23 mouse cellular contexts compared by ENCODE assay signal in the genomic region with DNA sequence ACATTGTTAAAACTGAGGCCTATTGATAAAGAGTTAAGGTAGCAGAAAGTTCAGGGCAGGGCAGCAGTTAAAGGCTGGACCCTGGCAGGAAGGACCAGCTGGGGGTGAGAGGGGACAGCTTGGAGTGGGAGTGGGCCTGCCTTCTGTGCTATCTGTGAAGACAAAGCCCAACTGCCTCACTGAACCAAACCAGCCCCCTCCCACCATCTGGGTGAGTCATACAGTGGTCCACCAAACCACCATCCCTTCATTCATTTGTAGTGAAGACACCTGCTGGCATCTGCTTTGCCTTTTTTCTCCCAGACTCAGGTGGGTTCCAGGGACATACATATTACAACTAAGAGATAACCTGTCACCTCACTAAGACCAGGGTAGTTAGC. TPM values are rescaled to one million over a fixed set of nuclear protein-coding genes. Genes with fewer than 3 reads are reported as not detected.
DNase-seq lines count a peak whose midpoint lies in the region; ATAC-seq and TF ChIP-seq lines count a peak whose summit lies in the region.
"Had no signal": no experiment of that assay in that cellular context is flagged by ENCODE, and none has a peak within 500 bp of the region (broad histone marks: within the 10 kb centered on the region; RNA-seq: fewer than 3 reads in every experiment).

No protein-coding gene starts in this region.

- ATAC-seq in heart, embryonic 15.5 days (replicated peaks; ENCODE audit: insufficient number of reproducible peaks, insufficient read depth, low FRiP score, low read depth): no peak
- no peak for ATAC-seq in liver, embryonic 15.5 days (ENCODE audit: insufficient read depth)
- no peak for ATAC-seq in liver, postnatal 0 days
- ATAC-seq: forebrain, embryonic 15.5 days; lung, postnatal 0 days had no signal

- peak overlapping the region; percentile 99 for H3K27ac ChIP-seq in heart, embryonic 10.5 days
- H3K27ac ChIP-seq in heart, embryonic 15.5 days: peak overlapping the region; percentile 97
- 0 out of 2 replicates have a peak overlapping the region, but pooled peaks have one; percentile 97 for H3K27ac ChIP-seq in liver, embryonic 15.5 days (replicated peaks)
- H3K27ac ChIP-seq in liver, postnatal 0 days (ENCODE audit: low read depth): no peak overlapping the region
- H3K27ac ChIP-seq: embryonic facial prominence, embryonic 13.5 days; forebrain, embryonic 15.5 days; hindbrain, embryonic 14.5 days; layer of hippocampus, adult 2 months; limb, embryonic 13.5 days had no signal

- H3K9ac ChIP-seq in heart, embryonic 15.5 days: no peak overlapping the region
- no peak overlapping the region for H3K9ac ChIP-seq in liver, embryonic 15.5 days
- no peak overlapping the region for H3K9ac ChIP-seq in liver, postnatal 0 days (replicated peaks)
- H3K9ac ChIP-seq: embryonic facial prominence, embryonic 13.5 days; forebrain, embryonic 15.5 days; hindbrain, embryonic 14.5 days; limb, embryonic 13.5 days had no signal

- no peaks in the 10 kb centered on the region for H3K27me3 ChIP-seq in heart, embryonic 10.5 days (ENCODE audit: insufficient read depth, poor library complexity, severe bottlenecking)
- no peaks in the 10 kb centered on the region for H3K27me3 ChIP-seq in heart, embryonic 15.5 days
- H3K27me3 ChIP-seq in liver, embryonic 15.5 days: no peaks in the 10 kb centered on the region
- H3K27me3 ChIP-seq in liver, postnatal 0 days (ENCODE audit: insufficient read depth, low read length): no peaks in the 10 kb centered on the region
- H3K27me3 ChIP-seq: embryonic facial prominence, embryonic 13.5 days; forebrain, embryonic 15.5 days; limb, embryonic 13.5 days had no signal

- peaks cover 39% of the 10 kb centered on the region for H3K4me1 ChIP-seq in heart, embryonic 10.5 days
- H3K4me1 ChIP-seq in heart, embryonic 15.5 days (replicated peaks): peaks cover 37% of the 10 kb centered on the region
- peaks cover 42% of the 10 kb centered on the region for H3K4me1 ChIP-seq in liver, embryonic 15.5 days (replicated peaks)
- H3K4me1 ChIP-seq in liver, postnatal 0 days (ENCODE audit: insufficient read depth): peaks cover 34% of the 10 kb centered on the region

- TF ChIP-seq EP300 in liver, postnatal 0 days (IDR thresholded peaks at IDR 0.05; ENCODE audit: low read depth): no peak

- no peak for TF ChIP-seq CTCF in liver, postnatal 0 days (IDR thresholded peaks at IDR 0.05; ENCODE audit: low read depth)

- H3K4me2 ChIP-seq in heart, embryonic 15.5 days: 0 out of 2 replicates have a peak overlapping the region, but pooled peaks have one; percentile 1
- peak overlapping the region; percentile 73; the same call in 1 of the 2 replicates for H3K4me2 ChIP-seq in liver, embryonic 15.5 days
- H3K4me2 ChIP-seq in liver, postnatal 0 days (ENCODE audit: low read depth, low read length): no peak overlapping the region
- H3K4me2 ChIP-seq: embryonic facial prominence, embryonic 13.5 days; forebrain, embryonic 15.5 days; hindbrain, embryonic 14.5 days; limb, embryonic 13.5 days had no signal

- H3K36me3 ChIP-seq in heart, embryonic 10.5 days: 0 out of 2 replicates have a peak, but pooled peaks cover 2% of the 10 kb centered on the region
- no peaks in the 10 kb centered on the region for H3K36me3 ChIP-seq in heart, embryonic 15.5 days
- no peaks in the 10 kb centered on the region for H3K36me3 ChIP-seq in liver, embryonic 15.5 days (replicated peaks)
- H3K36me3 ChIP-seq in liver, postnatal 0 days (replicated peaks; ENCODE audit: insufficient read depth, low read length): no peaks in the 10 kb centered on the region
- H3K36me3 ChIP-seq: forebrain, embryonic 15.5 days had no signal

- DNase-seq in heart, embryonic 10.5 days (ENCODE audit: low spot score): no peak
- no peak for DNase-seq in heart, adult 11 months
- no peak for DNase-seq in heart, adult 8-10 months (ENCODE audit: low spot score)
- no peak for DNase-seq in liver, postnatal 0 days
- no peak for DNase-seq in lung, adult 18-20 months
- DNase-seq: adrenal gland, postnatal 25 days; B cell, adult 2 months; cerebellum, adult 8-10 months; kidney, adult 2 months; kidney, postnatal 36 days; lung, postnatal 4 days; midbrain, embryonic 14.5 days; thymus, adult 2 months; thymus, postnatal 4 days had no signal

- no peaks in the 10 kb centered on the region for H3K9me3 ChIP-seq in heart, embryonic 10.5 days
- no peaks in the 10 kb centered on the region for H3K9me3 ChIP-seq in heart, embryonic 15.5 days (replicated peaks)
- H3K9me3 ChIP-seq in liver, embryonic 15.5 days (replicated peaks): no peaks in the 10 kb centered on the region
- no peaks in the 10 kb centered on the region for H3K9me3 ChIP-seq in liver, postnatal 0 days (ENCODE audit: low read length)
- H3K9me3 ChIP-seq: embryonic facial prominence, embryonic 13.5 days; forebrain, embryonic 10.5 days; forebrain, embryonic 15.5 days; limb, embryonic 13.5 days had no signal

- H3K4me3 ChIP-seq in heart, embryonic 10.5 days: no peak overlapping the region
- H3K4me3 ChIP-seq in heart, embryonic 15.5 days: no peak overlapping the region
- H3K4me3 ChIP-seq in liver, embryonic 15.5 days (replicated peaks): no peak overlapping the region
- no peak overlapping the region for H3K4me3 ChIP-seq in liver, postnatal 0 days (ENCODE audit: low read depth, low read length)
- H3K4me3 ChIP-seq: embryonic facial prominence, embryonic 13.5 days; forebrain, embryonic 15.5 days; layer of hippocampus, adult 2 months; limb, embryonic 13.5 days had no signal

RNA-seq across cellular contexts. Expression of gene Ppp6r3, which starts 2.4 kb away (rescaled TPM):
- 63.4 and 63.5 TPM in 2 replicates for polyA plus RNA-seq in heart, embryonic 10.5 days (2016; fragmentation: Nextera tagmentation; extraction: Ambion mirVana)
- 41.3 and 46.5 TPM in 2 replicates for polyA plus RNA-seq in heart, embryonic 15.5 days (2015; fragmentation: Nextera tagmentation; extraction: Ambion mirVana)
- total RNA-seq in heart, adult 8-10 months (2022): 10 to 100 TPM; 67.3 to 84.8 (median 74.2) TPM
- 22.4 and 24.6 TPM in 2 replicates for polyA plus RNA-seq in liver, embryonic 15.5 days (2015; fragmentation: Nextera tagmentation; extraction: Ambion mirVana)
- 14.5 and 16.4 TPM in 2 replicates for polyA plus RNA-seq in liver, postnatal 0 days (2015; fragmentation: Nextera tagmentation; extraction: Ambion mirVana)
